Mouse (Mus musculus) adrenal gland (tissue): Measurements from ENCODE around the gene Hexim2.

Source experiments
- intact Hi-C: fragments of 180-260 bp; cut with DNase I; formaldehyde crosslinking; loops from one replicate; pipeline ENCODE4 v1.15.1; 2025

Hexim2 gene

DNA sequence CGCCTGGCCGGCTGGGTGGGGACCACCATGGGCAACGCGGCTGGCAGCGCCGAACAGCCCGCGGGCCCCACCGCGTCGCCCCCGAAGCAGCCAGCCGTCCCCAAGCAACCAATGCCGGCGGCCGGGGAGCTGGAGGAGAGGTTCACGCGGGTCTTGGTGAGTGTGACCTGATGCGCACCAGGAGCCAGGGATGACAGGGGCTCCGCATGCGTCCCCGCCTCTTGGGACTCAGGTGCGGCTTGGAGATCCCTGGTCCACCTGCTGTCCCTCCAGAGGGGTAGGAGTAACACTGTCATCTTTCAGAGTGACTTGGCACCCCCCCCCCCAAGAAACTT lies 39.0 kb downstream of the Hexim2 start:
- intact Hi-C loops, result loop anchor here (5.0 kb wide), 1 partner anchor 61 kb away; no protein-coding TSS in a partner anchor

DNA sequence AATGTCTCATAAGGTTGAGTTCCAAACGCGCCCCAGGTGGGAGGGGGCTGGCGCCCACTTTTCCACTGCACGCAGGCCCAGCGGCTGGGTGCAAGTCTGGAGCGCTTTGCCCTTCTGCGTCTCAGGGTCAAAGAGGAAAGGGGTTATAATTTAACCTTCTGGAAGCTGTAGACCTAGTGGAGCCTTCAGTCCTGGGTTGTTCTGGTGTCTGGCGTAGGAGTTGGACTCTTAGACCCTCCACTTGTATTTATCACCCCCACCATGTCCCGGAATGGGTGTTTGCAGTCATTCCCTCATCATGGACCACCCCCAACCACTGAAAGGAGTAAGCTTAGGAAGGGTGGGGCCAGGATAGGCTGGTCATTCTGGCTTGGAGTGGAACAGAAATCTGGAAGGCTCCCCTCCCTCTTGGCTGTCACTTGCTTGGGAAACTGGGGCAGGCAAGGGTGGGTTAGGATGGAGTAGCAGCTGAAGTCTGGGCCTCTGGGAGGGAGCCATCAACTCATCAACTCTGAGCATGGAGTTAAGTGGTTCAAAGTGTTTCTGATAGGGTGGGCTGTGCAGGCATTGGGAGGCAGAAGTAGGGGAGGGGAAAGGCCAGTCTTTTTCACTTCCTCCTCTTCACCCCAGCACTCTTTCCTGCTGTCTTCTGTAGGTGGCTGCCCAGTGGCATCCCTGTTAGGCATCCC lies 39.6 kb downstream of the Hexim2 start:
- intact Hi-C loops, result loop anchor here (5.0 kb wide), 1 partner anchor 60 kb away; no protein-coding TSS in a partner anchor

DNA sequence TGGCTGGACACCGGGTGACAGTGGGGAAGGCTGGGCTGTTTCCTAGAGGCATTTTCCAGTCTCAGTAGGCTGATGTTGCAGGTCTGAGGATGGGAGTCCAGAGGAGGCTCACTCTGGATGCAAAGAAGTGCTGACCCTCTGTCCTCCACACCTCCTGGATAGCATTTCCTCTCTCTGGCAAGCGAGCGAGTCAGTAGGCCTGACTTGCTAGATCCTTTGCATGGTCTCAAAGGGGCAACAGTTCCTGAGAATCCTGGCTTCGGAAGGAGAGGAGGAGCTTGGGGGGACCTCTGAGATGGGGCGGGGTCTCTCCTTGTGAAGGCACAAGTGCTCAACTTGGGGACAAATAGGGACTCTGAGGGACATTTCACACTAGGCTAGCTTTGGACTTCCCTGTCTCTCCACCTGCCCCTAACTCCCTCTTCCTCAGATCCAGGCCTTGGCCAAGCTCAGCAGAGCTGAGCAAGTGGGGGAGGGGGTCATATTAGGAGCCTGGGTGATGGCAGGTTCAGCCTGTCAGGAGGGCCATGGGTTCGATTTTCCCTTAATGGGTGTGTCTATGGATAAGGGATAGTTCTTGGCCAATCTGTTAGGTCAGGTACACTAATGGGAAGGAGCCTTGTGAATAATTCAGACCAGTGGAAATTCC lies 40.3 kb downstream of the Hexim2 start:
- intact Hi-C loops, result loop anchor here (5.0 kb wide), 1 partner anchor 60 kb away; no protein-coding TSS in a partner anchor

DNA sequence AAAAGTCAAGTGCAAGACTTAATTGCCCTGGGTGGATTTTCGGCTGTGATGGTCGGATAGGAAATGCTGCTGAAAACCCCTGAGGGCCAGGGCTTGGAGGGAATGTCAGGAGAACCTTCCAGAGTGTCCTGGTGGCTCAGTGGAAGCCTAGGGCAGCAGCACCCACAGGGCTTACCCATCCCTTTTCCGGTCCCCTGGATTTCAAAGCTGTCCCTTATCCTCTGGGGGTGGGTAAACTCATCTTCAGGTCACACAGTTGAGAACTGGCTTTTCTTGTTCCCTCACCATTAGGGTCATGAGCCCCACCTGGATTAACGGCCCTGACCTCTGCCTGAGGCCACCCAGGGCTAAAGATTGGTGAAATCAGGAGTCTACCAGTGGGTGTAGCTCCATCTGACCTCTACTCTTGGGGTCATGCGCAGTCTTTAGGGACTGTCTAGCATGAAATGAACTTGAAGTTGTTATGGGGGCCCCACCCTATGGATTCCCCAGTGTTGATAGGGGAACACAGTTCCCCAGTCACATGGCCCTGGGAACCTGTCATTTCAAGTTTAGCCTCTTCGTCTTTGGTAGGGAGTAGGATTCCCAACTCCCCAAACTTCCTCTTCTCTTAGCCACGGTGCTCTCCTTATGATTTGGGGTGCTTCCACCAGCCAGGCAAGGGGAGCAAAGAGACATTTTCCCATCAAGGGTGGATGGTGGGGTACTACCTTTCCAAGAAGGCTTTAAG lies 41.0 kb downstream of the Hexim2 start:
- intact Hi-C loops, result loop anchor here (5.0 kb wide), 1 partner anchor 59 kb away; no protein-coding TSS in a partner anchor

DNA sequence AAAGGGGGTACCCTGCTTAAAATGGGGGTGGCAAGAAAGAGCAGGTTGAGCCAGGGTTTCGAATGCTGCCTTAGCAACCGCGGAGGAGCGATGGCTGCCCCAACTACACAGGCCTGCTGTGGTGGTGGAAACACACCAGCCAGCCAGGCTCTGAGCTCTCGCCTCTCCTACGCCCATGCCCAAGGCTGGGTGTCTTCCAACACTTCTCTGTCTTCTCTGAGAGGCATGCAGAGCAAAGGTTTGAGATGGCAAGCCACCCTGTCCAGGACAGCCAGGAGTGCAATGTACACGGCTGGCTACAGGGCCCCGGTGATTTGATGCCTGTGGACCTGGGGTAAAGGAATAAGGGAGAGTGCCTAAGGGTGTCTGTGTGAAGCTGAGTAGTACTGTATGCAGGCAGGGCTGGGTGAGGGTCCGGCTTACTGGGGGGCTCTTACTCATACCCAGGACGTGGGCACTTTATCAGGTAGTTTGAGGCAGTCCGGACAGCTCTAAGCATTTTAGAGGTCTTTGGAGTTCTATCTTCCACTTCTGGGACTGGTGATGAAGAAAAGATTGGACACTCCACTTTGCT lies 41.6 kb downstream of the Hexim2 start:
- intact Hi-C loops, result loop anchor here (5.0 kb wide), 1 partner anchor 58 kb away; no protein-coding TSS in a partner anchor

DNA sequence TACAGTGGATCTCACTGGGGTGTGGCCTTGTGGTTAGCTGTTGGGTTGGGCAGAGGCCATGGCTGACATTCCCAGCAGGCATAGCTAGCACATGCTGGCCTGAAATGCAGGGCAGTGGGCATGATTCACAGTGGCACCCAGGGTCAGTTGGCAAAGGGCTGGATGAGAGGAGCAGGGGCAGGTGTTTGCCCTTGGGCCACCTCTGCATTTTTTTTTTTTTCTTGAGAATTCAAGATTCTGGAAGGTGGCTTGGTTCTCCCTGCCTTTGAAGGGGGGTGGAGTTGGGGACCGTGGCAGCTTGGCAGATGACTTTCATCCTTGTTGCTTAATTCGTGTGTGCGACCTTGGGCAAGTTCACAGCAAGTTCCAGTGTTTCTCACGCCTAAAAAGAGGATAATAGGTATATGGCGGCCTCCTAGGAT lies 42.2 kb downstream of the Hexim2 start:
- intact Hi-C loops, result loop anchor here (5.0 kb wide), 1 partner anchor 58 kb away; no protein-coding TSS in a partner anchor

DNA sequence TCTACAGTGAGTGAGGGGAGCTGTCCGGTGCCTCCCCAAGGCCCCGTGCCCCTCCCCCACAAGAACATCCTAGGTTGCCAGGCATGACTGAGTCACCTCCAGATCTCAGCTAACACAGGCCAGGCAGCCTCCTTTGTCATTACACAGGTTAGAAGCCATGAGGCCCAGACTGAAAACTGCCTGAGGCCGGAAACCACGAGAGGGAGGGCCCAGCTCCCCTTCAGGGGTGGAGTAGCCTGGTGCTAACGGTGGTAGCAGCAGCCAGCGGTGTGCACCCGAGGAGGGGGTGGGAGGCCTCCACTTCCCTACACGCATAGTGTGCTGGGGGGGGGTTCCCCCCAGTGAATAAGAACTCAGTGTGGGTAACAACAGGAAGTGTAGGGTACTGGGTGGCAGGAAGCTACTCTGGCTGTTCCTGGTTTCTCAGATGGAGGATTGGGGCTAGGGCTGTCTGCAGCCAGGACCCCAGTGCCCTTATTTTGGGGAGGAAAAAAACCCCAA lies 42.7 kb downstream of the Hexim2 start:
- intact Hi-C loops, result loop anchor here (5.0 kb wide), 1 partner anchor 57 kb away; no protein-coding TSS in a partner anchor

DNA sequence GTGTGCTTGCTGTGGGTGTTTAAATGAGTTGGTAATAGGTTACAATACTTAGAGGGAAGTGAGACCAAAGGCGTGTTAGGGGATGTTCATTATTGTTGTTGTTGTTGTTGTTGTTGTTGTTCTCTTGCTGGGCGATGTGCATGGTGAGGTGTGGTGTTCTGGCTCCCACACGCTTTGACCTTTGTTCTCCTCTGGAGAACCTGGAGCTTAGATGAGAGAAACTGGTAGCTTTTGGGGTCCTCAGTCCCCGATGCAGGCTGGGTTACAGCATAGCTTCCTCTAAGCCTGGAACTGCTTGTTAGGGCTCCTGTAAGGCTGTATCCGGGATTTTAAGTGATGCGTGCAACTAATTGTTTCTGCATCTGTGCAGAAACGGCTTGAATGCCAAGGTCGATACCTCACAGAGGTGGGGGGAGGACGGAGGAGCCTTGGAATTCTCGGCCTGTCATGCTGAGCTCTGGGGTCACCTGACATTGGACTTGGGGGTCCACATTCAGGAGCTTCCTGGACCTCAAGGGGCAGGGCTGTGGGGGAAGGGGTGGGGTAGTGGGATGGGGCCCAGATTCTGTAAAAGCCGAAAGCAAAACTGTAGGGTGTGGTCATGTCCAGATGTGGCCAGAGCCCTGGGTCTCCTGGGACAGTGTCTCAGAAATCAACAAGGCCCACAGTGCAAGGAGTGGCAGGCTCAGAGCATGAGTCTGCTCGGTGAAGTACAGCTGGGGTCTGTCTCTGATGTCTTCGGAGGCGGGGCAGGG lies 43.6 kb downstream of the Hexim2 start:
- intact Hi-C loops, result no loop called here

DNA sequence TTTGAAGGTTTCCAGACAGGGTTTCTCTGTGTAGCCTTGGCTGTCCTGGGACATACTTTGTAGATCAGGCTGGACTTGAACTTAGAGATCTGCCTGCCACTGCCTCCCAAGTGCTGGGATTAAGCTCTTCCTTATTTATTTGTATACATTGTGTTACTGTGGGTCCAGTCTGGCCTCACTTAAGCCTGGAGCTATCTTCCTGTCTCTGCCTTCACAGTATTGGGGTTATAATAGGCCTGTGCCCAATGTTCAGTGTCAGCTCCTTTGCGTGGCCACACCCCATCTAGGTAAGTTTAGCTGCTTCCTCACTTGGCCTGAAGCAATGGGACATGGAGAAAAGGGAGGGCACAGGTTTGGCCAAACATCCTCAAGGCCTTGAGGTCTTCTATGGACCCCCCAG lies 44.3 kb downstream of the Hexim2 start:
- intact Hi-C loops, result no loop called here

DNA sequence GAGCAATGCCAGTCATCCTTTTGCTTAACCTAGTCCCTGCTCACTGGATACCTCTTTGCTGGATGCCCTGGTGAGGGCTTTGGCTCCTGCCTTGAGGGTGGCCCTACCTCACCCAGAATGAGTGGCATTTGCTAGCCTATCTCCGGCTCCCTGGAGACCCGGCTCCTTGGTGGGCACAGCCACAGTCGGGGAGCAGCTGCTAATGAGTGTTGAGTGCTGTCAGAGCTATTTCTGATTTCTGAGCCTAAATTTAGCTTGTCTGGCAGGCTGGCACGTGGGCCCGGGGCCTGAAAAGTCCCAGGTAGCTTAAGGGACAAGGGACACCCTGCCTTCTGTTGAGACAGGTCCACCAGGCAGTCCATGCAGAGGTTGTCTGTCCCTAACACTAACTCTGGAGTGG lies 45.0 kb downstream of the Hexim2 start:
- intact Hi-C loops, result no loop called here

DNA sequence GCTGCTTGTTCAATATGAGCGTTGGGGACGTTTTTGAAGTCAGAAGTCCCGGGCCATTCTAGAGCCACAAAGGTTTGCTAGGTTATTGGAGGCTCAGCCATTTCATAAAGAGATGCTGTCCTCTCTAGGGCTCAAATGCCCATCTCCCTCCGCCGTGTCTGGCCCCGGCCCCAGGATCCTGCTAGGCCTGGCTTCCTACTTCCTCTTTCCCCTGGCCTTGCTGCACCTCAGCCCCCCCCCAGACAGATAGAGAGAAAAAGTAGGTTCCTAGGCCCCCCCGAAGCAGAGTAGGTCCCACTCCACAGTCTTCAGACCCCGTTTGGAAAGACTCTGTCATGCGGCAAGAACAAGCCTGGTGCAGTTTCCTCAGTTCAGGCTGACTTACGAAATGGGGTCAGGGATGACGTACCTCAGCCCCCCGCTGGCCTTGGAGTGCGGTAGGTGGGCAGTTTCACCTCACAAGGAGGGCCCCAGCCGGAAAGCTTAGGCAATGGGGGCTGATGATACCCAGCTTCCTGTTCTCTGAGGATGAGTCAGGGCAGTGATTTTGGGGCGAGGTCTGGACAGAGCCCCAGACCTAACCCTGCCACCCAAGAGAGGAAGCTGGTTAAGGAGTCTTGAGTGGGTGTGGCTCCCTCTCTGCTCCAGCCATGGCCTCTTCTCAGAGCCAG lies 45.7 kb downstream of the Hexim2 start:
- intact Hi-C loops, result no loop called here

DNA sequence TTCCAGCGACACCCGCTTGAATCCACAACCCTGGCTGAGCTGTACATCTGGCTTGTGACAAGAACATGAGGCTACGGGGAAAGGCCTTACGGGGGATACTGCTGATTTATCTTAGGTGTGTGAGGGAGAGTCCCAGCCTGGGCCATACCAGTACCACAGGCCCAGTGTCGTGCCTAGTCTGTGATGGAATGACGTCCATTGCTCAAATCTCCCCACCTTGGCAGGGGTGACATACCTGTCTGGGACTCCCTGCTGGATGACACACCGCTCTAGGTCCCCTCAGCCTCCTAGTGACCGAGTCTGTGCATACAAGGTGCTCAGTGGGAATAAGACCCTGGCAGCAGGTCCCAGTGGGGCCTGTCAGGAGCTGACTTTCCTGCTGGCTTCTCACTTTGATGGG lies 46.5 kb downstream of the Hexim2 start:
- intact Hi-C loops, result no loop called here

DNA sequence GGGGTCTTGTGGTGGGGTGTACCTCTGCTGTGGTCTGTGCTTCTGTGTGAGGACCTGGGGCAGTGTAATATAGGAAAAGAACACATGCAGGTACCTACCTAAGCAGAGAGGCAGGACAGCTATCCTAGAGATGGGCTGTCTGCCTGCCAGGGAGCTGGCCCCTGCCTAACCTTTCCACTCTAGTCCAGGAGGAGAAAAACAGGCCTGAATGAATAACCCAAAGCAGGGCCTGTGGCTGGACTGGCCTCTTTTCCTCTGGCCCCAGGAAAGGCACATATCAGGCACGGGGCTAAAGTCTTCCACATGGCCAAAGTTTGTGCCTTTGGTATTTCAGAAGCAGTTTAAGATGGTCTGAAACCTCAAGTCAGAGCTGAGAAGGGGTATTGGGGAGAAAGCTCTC lies 48.2 kb downstream of the Hexim2 start:
- intact Hi-C loops, result no loop called here

DNA sequence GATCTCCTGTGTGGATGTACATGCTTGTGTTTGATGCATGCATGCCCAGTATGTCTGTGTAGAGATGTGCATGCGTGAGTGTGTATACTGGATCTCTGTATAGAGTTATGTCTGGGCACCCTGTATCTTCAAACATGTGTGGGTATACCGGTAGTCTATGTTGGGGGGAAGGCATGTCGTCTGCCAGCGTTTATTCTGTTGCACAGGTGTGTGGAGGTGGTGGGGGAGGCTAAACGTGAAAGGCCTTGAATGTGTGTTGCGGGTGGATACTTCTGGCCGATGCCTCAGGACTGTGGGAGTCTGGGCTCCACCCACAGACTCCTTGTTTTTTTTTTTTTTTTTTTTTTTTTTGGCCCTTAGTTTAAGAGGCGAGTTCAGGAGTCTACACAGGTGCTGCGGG lies 49.1 kb downstream of the Hexim2 start:
- intact Hi-C loops, result no loop called here

DNA sequence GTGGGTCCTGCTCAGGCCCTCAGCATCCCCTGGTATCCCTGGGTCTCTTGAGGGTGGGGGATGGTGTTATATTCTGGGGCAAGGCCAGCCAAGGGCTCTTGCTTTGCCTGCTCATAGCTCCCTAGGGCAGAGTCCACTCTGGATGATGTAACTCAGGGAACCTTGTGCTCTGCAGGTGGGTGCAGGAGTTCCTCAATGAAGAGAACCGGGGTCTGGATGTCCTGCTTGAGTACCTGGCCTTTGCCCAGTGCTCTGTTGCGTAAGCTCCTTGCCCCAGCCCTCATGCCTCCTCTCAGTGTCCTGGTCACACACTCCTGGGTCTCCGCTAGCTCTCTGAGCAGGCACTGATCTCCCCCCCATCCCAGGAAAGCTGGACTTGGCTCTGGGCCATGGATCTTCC lies 49.7 kb downstream of the Hexim2 start:
- intact Hi-C loops, result no loop called here

DNA sequence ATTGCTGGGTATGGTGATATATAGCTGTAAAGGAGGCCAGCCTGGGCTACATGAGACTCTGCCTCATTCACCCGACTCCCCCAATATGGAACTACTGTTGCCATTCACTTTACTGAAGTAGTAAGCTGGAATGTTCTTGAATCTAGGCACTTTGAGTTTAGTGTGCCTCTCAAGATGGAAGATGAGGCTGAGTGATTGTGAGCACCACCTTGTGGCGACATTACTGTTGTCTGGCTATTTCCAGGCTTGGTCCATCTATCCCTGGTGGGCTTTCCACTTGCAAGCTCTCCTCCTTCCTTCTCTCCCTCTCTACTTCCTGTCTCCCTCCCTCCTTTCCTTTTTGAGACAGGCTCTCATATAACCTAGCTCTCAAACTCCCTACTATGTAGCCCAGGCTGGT lies 52.7 kb downstream of the Hexim2 start:
- intact Hi-C loops, result no loop called here
